9 mouse cellular contexts compared by ENCODE assay signal in the genomic region with DNA sequence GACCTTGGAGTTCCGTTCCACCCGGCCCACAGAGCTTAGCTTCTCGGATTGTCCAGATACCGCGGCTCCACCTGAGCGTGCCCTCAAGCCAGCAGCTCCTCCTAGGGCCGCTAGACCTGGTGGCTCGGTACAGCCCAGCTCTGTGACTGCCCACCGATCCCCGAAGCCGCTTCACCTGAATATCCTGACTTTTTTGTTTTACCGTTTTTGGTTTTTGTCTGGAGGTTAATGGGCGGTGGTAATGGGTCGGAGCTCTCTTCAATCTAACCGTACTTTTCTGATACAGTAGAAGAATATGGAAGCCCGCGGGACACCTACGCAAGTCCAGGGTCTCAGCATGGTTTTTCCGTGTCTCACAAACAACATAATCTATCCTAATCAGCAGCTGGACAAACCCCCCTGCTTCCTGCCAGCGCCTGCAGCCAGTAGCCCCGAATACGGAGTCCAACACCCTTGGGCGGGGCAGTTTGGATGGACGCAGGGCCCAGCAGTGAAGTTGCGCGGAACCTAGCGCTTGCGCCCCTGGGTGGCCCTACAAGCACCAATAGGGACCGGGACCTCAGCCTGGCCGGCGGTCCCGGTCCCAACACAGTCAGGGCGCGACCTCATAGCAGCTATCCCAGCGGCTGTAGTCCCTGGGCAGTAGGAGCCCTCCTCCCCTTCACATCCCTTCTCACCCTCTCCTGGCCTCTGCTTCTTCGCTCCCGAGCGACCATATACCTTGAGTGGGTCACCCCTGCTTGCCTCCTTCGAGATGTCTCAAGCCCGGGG. TPM values are rescaled to one million over a fixed set of nuclear protein-coding genes. Genes with fewer than 3 reads are reported as not detected.
DNase-seq lines count a peak whose midpoint lies in the region; ATAC-seq and TF ChIP-seq lines count a peak whose summit lies in the region.
"Had no signal": no experiment of that assay in that cellular context is flagged by ENCODE, and none has a peak within 500 bp of the region (broad histone marks: within the 10 kb centered on the region; RNA-seq: fewer than 3 reads in every experiment).

No protein-coding gene starts in this region.

- H3K9me3 ChIP-seq in limb, embryonic 14.5 days (ENCODE audit: control insufficient read depth, low read length): no peaks in the 10 kb centered on the region
- H3K9me3 ChIP-seq: megakaryocyte, embryonic 14.5 days had no signal

- H3K9ac ChIP-seq in limb, embryonic 14.5 days (ENCODE audit: low read depth, low read length, severe bottlenecking): no peak overlapping the region

- 3% methylated on average over 40 of the region's 40 CpGs for WGBS in cerebellum, adult 2 months
- under 1% methylated on average over 40 of the region's 40 CpGs for WGBS in limb, embryonic 14.5 days

- TF ChIP-seq CTCF in cerebellum, adult 2 months (IDR thresholded peaks at IDR 0.05; ENCODE audit: borderline replicate concordance, insufficient read depth, low read depth, low read length): no peak
- no peak for TF ChIP-seq CTCF in left cerebral cortex, adult 2 months (IDR thresholded peaks at IDR 0.05)

- peak; percentile 7 to 16 for DNase-seq in cerebellum, postnatal 10 days
- no peak for DNase-seq in cerebellum, adult 2 months
- peak; percentile 38 for DNase-seq in testis, postnatal 10 days (ENCODE audit: low spot score)
- DNase-seq in testis, postnatal 14 days (ENCODE audit: low spot score): no peak
- DNase-seq in limb, embryonic 14.5 days (ENCODE audit: low spot score): no peak
- no peak for DNase-seq in left cerebral cortex, adult 2 months (ENCODE audit: extremely low spot score in 1 of 2, low spot score in 2 of 2)
- DNase-seq in urinary bladder, postnatal 10 days (ENCODE audit: low spot score): no peak
- DNase-seq in layer of hippocampus, postnatal 10 days (ENCODE audit: low spot score in 2 of 2): no peak

- no peaks in the 10 kb centered on the region for H3K4me1 ChIP-seq in cerebellum, adult 2 months (ENCODE audit: control insufficient read depth, insufficient read depth, low read length)
- no peaks in the 10 kb centered on the region for H3K4me1 ChIP-seq in limb, embryonic 14.5 days (ENCODE audit: control insufficient read depth, insufficient read depth, low read length)

- H3K36me3 ChIP-seq in limb, embryonic 14.5 days (ENCODE audit: control insufficient read depth, insufficient read depth, low read length): no peaks in the 10 kb centered on the region

- peak overlapping the region; percentile 17 for H3K4me2 ChIP-seq in limb, embryonic 14.5 days (replicated peaks; ENCODE audit: low read depth, low read length, severe bottlenecking)

- TF ChIP-seq POLR2A in cerebellum, adult 2 months (IDR thresholded peaks at IDR 0.05; ENCODE audit: borderline replicate concordance, insufficient read depth, low read length): no peak
- no peak for TF ChIP-seq POLR2A in limb, embryonic 14.5 days (IDR thresholded peaks at IDR 0.05; ENCODE audit: borderline replicate concordance, extremely low read depth, insufficient read depth, insufficient read length)

- H3K27me3 ChIP-seq in cerebellum, adult 2 months (ENCODE audit: control insufficient read depth, insufficient read depth, low read length): peaks cover 16% of the 10 kb centered on the region; the same call in 1 of the 2 replicates
- H3K27me3 ChIP-seq in limb, embryonic 14.5 days (ENCODE audit: control insufficient read depth, insufficient read depth, low read length): peaks cover 91% of the 10 kb centered on the region

- intact Hi-C loops in left cerebral cortex, adult 2 months (cut with DNase I): no loop called here

- H3K4me3 ChIP-seq in cerebellum, adult 2 months (replicated peaks; ENCODE audit: insufficient read depth, low read depth, low read length): no peak overlapping the region
- H3K4me3 ChIP-seq in limb, embryonic 14.5 days (replicated peaks; ENCODE audit: low read length): peak overlapping the region; percentile 7; the same call in 1 of the 2 replicates
- H3K4me3 ChIP-seq in left cerebral cortex, adult 2 months: no peak overlapping the region

- no peak for ATAC-seq in limb, embryonic 14.5 days (ENCODE audit: low FRiP score, low read depth)

- no peak overlapping the region for H3K27ac ChIP-seq in cerebellum, adult 2 months (ENCODE audit: insufficient read depth, low read length)
- no peak overlapping the region for H3K27ac ChIP-seq in limb, embryonic 14.5 days (replicated peaks; ENCODE audit: low read depth, low read length)
- no peak overlapping the region for H3K27ac ChIP-seq in left cerebral cortex, adult 2 months

RNA-seq across cellular contexts. Expression of a gene that starts 25.3 kb away (rescaled TPM):
- 0.25 TPM in 1 of 2 replicates, not detected in the other for polyA plus RNA-seq in cerebellum, adult 2 months (2012; rRNA removed)
- 13.3 and 16.0 TPM in 2 replicates for polyA plus RNA-seq in limb, embryonic 14.5 days (2012; rRNA removed)
- 11.9 and 12.2 TPM in 2 replicates for polyA plus RNA-seq in limb, embryonic 14.5 days (2014; fragmentation: Nextera tagmentation; extraction: Ambion mirVana)
- total RNA-seq in left cerebral cortex, adult 2 months (2021): not detected
- not detected for total RNA-seq in layer of hippocampus, postnatal 10 days (2021)

Comparison
In these comparisons a context has a peak if more than half of its experiments do, and no peak if none do; other contexts are left out.
1. DNase-seq: peak in cerebellum, postnatal 10 days (2 of 2) and testis, postnatal 10 days (single experiment); none in cerebellum, adult 2 months (0 of 2), testis, postnatal 14 days (single experiment), limb, embryonic 14.5 days (single experiment), left cerebral cortex, adult 2 months (0 of 2), urinary bladder, postnatal 10 days (single experiment) and layer of hippocampus, postnatal 10 days (0 of 2).